Mouse (Mus musculus): ENCODE measurements at regions not wholly inside any gene's neighbourhood (a gene's known extent, or its start where the extent isn't known, plus 50 kb on each side); places are given as distances from the start of the nearest gene placed in this dataset.

- DNase-seq = no peak
These were observed 86.6 kb upstream of the Gm765 start for GRCm38 (mm10) chr6:98429120-98429519.

- DNase-seq = no peak
These were observed 60.1 kb upstream of the Gm765 start for GRCm38 (mm10) chr6:98402605-98403004.

DNA sequence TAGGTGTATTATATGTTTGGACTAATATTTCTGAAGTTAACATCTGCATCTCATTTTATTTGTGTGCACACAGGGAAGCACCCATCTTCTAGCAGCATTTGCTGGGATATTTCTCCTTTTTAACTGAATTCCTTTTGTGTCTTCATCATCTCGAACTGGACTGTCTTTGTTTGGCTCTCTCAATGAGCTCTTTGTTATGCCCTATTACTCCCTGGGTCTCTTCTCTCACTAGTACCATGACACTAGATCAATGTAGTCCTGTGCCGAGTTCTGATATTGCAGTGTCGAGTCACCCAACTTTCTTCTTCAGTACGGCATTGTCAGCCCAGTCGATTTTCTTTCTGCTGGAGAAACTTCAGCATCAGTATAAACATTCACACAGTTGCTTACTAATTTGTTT, 52.0 kb upstream of the Gm765 start:
- DNase-seq = no peak
